Mouse (Mus musculus) lung, postnatal 14 days (tissue): ENCODE data around the gene Alg9.

Source experiments
- DNase-seq: peaks from one replicate; pipeline ENCODE4 v3.0.0; 2021

Alg9 gene

DNA sequence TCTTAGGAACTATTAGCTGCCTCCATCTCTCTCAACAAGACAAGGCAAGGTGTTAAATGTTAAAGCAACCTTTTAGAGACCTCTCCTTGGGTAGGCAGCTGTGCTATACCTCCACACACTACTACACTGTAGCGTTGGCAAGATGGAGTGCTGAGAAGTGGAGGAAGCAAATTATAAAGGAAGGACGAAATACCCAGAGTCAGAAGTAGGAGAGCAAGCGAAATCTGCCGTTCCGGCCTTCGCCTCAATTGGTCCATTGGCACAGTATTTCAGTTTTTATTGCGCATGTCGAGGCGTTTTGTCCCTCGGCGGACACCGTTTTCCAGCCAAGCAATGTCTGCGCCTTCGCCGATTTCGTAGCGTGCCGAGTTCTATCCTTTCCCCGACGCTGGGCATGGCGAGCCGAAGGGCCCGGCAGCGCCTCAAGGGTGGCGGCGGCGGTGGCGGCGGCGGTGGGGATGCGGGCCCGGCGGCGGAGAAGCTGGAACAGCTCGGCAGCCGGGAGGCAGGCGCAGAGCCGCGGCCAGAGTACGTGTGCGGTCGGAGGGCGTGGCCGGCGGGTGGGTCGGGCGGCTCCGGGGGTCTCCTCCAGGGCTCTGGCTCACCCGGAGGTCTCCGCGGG, at the start of gene Alg9, which contains the start of gene 1110032A03Rik:
TSS of gene Alg9 (plus strand) at position 29 of the 622 bp plus-strand sequence.
TSS of gene 1110032A03Rik (minus strand) at position 530 of the 622 bp plus-strand sequence.
- peak; percentile 90 for DNase-seq

DNA sequence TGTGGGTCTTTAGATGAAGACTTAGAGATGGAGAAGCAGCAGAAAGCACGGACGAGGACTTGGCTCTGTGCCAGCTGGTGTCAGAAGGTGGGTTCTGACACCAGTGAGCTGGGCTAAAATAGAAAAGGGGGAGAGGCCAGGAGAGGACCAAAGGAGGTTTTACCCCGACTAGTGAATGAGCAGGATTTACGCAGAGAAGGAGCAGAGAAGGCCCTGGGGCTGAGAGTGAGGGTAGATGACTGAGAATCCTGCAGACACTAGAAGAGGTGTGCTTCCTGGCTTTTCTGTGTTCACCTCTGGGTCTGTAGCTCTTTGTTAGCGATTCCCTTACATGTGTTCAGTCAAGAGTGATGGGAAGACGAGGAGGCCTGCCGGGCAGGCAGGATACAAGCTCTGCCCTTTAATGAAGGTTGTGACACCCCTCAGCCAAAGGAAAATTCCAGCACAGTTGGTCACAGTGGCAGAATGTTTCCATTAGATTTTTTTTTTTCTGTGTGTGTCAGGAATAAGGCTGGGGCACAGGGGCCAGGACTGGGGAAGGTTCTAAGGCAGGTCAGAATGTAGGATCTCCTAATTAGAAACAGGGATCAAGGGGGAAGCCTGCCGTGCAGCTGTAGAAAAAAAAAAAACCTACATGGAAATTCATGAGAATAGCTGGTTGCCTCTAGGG, 48.8 kb upstream of the Alg9 start:
- DNase-seq = no peak

DNA sequence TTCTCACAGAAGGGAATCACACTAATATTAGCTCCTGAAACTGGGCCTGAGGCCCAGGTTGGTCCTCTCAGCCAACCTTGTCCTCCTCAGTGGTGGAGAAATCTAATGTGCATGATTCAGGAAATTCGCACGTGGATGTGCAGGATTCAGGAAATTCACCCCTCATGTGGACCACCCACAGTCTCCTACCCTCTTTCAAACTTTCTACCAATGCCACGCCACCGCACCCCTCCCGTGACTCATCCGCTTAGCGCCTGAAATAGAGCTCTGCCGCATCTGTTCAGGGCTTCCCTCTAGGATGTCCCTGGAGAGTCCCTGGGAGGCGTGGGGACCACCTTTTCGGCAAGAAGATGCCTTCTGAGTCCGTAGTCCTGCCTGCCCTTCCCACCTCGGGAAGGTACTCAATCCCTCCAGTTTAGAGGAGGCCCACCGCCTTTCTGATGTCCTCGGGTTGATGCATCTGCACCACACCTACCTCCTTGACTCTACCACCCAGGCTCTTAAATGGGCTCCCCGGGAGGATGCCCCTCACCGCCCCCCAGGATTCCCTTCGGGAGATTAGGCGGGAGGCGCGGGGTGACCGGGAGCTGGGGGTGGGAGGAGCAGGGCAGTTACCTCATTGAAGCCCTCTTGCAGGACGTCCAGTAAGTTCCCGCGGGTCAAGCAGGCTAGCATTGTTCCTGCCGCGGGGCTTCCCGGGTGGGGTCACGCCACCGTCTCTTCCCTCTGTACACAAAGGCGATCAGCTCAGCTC, 47.5 kb upstream of the Alg9 start:
- DNase-seq = no peak

DNA sequence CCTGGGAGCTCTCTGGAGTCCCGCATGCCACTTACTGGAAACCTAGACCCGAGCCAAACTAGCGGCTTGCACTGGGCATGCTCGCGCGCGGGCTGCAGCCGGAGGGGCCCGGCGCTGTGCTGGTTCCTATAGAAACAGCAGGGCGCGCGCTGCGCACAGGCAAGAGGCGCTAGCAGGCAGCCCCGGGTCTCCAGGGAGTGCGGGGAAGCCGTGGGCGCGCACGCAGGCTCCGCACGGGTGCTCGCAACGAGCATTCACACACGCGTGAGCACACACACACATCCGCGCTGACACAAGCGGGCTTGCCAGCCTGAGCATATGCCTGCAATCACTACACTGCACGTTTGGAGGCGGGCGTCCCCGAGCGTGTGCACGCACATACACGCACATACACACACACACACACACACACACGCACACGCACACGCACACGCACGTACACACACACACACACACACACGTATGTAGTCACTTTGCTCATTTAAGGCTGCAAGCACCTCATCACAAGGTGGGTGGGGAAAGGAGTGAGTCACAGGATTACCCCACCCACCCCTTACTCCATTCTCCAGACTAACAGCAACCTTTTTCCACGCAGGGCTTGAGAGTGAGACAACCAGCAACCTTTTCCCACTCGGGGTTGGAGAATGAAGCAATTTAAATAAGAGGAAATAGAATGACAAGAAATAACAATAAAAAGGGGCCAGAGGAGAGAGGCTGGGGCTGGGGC, 46.7 kb upstream of the Alg9 start:
- peak; percentile 55 for DNase-seq

DNA sequence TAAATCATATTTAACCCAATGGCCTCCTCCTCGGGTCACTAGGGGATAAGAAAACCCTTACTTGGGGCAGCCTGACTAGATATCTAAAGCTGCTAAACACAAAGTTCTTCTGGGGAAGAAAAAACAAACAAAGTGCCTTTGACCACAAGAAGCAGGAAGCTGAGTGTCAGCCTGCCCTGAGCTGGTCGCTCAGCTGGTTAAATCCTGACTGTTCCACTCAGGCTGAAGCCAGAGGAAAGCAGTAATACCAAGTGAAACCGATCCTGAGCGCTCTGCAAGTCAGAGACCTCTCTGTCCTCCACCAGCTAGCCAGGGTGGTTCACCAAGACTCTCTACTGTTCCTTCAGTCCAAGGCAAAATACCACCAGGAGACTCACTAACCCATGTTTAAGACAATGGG, 45.2 kb upstream of the Alg9 start:
- DNase-seq = no peak

DNA sequence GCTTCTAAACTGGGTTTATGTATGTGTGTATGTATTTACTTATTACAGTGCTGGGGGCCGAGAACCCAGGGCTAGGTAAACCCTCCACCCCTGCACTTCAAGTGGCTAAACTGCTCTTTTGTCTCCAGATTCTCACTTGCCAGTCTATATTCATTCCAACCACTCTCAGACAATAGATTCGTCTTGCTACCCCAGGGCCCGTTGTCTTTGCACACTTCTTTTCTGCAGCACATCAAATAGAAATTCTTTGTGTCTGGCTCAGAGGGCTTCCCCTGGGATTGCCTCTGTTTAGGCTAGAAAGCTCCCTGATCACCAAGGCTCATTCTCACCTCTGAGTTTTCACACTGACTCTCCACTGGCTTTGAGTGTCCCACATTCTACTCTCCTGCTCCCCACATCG, 42.3 kb upstream of the Alg9 start:
- DNase-seq = no peak

DNA sequence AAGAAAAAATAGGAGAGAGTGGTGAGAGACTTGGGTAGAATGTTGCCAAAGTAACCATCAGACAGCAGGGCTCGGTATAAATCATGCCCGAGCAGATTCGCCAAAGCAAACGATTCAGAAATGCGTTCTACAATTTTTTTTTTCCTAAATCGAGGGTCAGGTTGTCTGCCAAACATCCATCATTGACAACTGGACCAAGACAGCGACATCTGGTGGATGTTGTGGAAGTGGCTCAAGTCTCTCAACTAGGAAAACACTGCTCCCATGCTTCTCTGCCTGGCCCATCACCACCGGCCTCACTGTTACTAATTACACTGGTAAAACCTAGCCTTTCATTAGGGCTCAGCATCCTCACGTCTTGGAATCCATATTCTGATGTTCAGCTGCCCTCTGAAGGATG, 39.8 kb upstream of the Alg9 start:
- peak; percentile 72 for DNase-seq

DNA sequence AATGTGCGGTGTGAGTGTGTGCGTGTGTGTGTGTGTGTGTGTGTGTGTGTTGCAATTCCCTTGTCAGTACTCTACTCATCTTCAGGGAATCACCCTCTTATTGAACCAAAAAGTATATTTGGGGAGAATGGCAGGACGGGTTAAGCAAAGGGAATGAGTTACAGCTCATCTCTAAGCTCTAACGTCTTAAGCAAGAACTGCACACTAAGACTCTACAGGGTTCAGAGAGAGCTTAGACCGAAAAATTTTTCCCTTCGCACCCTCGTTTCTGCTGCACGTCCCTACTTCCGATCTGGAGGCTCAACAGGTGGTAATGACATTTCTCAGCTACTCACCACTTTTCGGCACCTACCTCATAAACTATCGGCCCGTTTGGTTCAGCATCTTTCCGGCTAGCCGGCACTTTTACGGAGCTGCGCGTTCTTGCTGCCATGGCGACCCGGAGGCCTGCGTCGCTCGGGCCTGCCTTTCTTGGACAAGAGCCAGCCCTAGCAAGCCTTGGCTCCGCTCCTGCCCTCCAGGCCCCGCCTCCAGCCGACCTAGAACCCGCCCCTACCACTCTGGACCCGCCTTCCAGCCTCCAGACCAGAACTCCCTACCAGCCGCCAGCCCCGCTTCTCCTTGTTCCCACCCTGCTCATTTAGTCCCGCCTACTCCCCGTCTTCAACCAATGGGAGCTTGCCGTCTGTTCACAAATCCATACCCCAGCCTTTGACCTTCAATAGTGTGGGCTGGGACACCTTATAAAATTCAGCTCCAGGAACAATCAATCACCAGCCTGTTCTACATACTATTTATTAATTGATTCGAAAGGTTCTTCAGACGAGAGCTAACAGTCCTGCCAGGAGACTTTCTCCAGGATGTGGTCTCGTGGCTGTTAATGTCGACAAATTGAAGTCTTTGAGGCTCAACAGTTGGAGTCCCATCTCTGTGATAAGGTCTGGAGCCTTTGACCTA, 35.6 kb upstream of the Alg9 start, which contains the start of gene Dixdc1:
TSS of gene Dixdc1 (minus strand) at position 604 of the 957 bp plus-strand sequence.
- peak; percentile 95 for DNase-seq

DNA sequence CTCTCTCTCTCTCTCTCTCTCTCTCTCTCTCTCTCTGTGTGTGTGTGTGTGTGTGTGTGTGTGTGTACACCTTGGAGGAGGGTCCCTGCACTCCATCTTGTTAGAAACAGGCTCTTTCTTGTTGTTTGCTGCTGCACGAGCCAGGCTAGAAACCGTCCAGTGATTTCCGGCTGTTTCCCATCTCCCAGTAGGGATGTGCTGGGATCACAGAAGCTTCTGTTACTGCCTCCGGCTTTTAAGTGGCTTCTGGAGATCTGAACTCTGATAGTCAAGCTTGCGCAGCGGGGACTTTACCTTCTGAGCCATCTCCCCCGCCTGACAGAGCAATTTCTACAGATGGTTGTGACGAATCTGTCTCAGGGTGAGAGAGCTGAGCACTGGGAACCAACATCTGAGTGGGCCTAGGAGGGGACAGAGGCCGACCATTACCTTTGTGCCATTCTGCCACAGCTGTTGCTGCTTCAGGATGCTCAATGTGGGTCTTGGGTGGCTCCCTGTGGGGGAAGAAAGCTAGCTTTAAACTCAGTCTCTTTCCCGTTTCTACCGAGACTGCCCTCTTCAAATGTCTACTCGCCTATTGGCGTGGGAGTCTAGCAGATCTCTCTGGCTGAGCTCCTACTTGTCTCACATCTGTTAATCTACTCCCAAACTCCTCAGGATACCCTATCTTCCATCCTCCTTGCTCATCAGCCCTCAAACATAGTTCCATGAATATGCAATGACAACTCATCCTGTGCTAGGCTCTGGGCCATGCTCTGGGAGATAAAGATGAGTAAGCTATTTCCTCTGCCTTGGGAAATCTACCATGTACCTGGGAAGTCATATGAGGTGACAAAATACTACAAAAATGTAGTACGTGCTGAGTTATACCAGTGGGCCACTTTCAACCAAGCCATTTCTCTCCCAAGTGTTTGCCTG, 33.7 kb upstream of the Alg9 start:
- no peak for DNase-seq

DNA sequence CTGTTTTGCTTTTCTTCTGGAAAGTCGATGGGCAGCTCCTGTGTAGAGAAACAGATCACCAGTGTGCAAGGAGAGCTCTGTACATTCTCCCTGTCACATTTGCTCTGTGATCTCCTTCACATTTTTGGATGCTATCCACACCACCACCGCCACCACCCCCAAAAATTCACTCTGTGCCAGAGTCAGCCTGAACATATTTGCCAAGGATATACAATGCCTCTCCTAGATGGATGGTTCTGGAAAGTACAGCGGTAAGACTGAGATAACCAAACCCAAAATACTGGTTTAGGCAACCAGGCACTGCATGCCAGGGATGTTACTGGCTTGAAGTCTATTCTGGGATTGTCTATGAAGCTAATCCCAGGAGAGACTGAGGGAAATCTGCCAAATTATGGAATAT, 32.6 kb upstream of the Alg9 start:
- no peak for DNase-seq

DNA sequence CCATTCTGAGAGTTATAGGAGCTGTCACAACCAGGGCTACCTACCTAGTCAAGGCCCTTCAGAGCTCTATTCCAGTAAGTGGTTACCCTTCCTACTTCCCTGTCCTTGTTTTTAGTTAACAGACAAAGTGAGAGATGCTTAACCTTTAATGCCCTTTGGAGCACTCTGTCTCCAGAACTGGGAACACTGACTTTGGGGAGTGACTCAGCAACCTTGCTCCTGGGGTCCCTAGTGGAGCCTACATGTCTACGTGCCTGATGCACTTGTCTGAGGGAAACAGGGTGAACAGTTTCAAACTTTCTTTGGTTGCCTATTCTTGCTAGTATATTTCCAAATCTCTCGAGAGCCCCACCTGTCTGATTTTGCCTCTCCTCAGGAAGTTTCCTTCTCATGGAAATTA, 32.1 kb upstream of the Alg9 start:
- no peak for DNase-seq

DNA sequence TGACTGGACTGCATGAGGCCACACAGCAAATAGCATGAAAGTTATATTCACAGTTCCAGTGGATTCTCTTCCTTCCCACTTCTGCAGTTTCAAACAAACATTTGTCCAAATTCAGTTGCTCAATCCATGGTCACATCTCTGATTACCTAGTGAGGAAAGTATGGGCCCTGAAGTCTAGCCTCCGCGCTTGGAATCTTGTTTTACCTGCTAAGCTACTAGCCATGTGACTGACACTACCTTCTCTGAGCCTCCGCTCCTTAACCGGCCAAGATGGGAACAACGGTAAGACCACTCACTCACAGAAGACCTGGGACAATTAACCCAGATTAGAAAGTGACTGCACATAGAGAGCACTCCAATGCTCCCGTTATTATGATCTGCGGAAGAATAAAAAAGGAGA, 29.0 kb upstream of the Alg9 start:
- no peak for DNase-seq

DNA sequence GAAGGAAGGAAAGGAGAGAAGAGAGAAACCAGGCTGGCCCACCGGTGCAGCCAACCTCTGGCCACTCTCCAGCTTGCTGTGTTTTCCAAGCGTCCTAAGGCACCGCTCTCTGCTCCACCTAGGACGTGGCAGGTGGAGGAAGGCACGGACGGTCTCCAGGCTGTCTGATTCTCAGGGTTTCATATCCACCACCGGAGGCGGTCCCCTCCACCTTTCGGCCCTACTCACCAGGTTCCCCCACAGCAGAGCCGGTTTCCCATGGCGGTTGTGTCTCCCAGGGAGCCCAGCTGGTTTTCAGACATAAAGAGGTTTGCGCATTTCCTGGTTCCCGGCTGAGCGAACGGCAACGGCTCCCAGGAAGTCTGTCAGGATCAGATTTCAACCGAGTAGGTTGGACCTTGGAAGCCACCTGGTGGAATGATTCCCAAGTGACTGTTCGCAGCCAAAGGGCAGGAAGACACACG, 28.6 kb upstream of the Alg9 start, which contains the start of gene 2310030G06Rik:
TSS of gene 2310030G06Rik (minus strand) at position 323 of the 464 bp plus-strand sequence.
- peak; percentile 54 for DNase-seq

DNA sequence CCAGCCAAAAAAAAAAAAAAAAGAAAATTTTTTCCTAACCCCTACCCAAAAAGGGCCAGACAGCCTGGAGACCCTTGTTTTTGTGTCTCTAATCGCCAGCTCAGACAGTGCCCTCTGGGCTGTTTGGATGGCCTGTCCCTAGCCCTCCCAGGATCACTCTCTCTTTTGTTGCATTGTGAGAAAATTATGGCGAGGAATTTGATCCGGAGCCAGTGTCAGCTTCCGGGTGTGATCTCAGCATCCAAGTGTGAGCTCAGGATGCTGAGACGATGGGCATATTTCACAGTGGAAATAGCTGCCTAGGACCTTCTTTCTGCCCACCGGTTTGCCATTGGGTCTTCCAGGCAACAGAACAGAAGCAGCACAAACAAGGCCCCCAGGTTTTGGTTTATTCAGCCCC, 24.1 kb upstream of the Alg9 start:
- no peak for DNase-seq

DNA sequence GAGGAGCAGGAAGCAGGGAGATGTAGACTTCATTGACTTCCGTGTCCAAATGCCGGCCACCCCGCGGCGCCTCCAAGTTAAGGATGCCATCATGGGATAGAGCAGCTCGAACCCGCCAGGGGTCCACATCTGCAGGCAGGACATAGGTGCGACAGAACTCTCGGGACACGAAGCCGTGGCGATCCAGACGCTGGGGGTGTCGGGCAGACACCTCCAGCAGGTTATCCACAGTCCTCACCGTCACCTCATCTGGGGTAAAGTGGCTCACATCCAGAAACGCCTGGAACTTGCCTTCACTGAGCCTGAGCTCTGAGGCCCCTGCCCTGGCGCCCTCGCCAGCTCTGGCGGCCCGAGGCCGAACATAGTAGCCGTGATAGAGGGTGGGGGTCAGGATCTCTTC, 23.5 kb upstream of the Alg9 start, which contains the start of gene Cryab:
TSS of gene Cryab (plus strand) at position 3 of the 400 bp plus-strand sequence.
- DNase-seq = no peak

DNA sequence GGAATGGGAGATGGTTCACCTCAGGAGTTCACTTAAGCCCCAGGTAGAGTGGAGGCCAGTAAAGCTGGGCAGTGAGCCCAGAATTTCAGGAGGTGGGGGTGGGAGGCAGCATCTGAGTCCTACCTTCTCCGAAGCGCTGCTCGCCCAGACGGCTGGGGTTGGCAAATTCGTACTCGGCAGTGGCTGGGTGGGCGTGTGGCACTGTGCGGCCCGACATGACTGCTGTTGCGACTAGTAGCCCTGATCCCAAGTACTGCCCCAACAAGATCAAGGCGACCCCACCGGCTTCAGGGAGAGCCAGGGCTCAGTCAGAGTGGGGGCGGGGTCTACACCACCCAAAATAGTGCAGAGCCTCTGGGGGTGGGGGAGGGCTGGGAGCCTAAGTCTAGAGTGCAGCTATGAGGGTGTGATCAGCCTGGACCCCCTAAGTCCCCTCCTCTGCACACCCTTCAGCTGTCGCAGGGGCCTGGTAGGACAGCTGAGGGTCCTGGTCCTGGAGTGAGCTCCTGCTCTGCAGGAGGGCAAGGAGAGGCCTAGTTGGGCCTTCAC, 22.7 kb upstream of the Alg9 start, which contains the start of gene Hspb2:
TSS of gene Hspb2 (minus strand) at position 301 of the 549 bp plus-strand sequence.
- DNase-seq = peak; percentile 41

DNA sequence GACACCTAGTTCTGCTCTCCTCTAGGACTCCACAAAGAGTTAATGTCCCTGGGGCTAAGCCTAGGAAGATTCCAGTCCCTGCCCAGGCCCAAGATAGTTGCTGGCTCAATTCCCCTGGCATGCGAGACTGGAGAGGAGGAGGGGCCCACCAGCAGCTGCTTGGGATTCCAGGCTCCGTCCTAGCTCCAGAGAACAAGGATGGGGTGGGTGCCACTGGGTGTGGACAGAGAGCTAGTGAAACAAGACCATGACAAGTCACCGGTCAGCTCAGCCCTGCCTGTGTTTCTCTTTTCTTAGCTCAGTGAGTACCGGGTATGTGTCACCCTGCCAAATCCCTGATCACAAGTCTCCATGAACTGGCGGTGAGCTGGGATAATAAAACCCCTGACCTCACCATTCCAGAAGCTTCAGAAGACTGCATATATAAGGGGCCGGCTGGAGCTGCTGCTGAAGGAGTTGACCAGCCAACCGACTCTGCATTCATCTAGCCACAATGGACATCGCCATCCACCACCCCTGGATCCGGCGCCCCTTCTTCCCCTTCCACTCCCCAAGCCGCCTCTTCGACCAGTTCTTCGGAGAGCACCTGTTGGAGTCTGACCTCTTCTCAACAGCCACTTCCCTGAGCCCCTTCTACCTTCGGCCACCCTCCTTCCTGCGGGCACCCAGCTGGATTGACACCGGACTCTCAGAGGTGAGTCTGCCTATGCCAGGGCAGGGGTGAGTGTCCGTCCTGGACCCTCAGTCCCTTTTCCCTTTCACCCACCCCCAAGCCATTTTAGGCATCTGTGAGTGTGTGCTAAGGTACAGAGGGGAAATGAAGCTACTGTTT, 21.8 kb upstream of the Alg9 start:
- DNase-seq = peak; percentile 86

DNA sequence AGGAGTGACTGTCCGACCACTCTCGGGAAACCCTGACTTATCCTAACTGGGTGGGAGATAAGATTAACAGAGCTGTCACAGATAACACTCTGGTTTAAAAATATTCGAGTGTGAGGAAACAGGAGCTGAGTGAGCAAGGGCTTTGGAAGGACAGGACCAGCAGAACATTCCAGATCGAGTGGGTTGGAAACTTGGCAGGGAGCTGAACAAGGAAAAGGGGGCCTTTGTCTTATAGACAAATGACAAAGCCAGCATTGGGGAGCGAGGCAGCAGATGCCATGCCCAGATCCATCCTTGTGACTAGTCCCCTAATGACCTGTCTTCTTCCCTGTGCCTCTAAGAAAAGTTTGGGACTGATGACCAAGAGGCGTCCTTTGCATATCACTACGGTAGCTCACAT, 20.9 kb upstream of the Alg9 start:
- DNase-seq = no peak

DNA sequence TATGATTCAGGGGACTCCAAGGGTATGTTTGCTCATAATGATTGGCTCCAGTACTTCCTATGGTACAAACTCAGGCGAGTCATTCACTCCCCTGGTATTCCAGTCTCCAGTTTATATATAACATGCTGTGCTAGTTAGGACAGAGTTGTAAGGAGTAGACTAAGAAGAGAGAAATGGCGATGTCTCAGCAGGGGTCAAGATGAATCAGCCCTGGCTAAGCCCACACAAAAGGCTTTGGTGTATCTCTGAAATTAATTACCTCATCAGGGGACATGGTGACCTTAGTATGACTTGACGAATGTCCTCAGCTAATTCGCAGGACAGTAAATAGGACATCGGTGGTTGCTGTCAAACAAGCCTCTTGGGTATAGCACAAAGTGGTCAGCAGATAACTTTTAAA, 18.1 kb upstream of the Alg9 start:
- DNase-seq = no peak
